Mouse (Mus musculus) forebrain, embryonic 11.5 days (tissue): ENCODE measurements at regions not wholly inside any gene's neighbourhood (a gene's known extent, or its start where the extent isn't known, plus 50 kb on each side); places are given as distances from the start of the nearest gene placed in this dataset.

Experiments used
- ATAC-seq: fragments of 200-750 bp; cut with Nextera tagmentation; replicated peaks from 2 replicates; pipeline ENCODE4 v1.8.0; 2017; ENCODE audit warnings: moderate TSS enrichment; ENCODE audit not compliant: low FRiP score
- DNase-seq: peaks from one replicate; pipeline ENCODE4 v3.0.0-alpha.2; 2017; ENCODE audit warnings: low spot score
- H3K27ac ChIP-seq: fragments of 300-500 bp; sonication (generic); 2 replicates; pipeline ENCODE4 v1.5.1; 2014; ENCODE audit warnings: low read depth, low read length
- H3K27me3 ChIP-seq: fragments of 300-500 bp; sonication (generic); 2 replicates; pipeline ENCODE4 v1.6.1; 2014; ENCODE audit warnings: mild to moderate bottlenecking, low read length, mixed read lengths; ENCODE audit not compliant: control insufficient read depth, insufficient read depth
- H3K36me3 ChIP-seq: fragments of 300-500 bp; sonication (generic); 2 replicates; pipeline ENCODE4 v1.6.1; 2014; ENCODE audit warnings: mild to moderate bottlenecking, low read length, moderate library complexity, mixed read lengths; ENCODE audit not compliant: control insufficient read depth, insufficient read depth
- H3K4me1 ChIP-seq: fragments of 300-500 bp; sonication (generic); replicated peaks from 2 replicates; pipeline ENCODE4 v1.6.1; 2014; ENCODE audit warnings: low read length, mixed read lengths; ENCODE audit not compliant: control insufficient read depth, insufficient read depth
- H3K4me2 ChIP-seq: fragments of 300-500 bp; sonication (generic); 2 replicates; pipeline ENCODE4 v1.6.1; 2014; ENCODE audit warnings: low read depth, mild to moderate bottlenecking, low read length, moderate library complexity, mixed read lengths; ENCODE audit not compliant: severe bottlenecking
- H3K4me3 ChIP-seq: fragments of 300-500 bp; sonication (generic); 2 replicates; pipeline ENCODE4 v1.5.1; 2014; ENCODE audit warnings: low read depth, low read length
- H3K9ac ChIP-seq: fragments of 300-500 bp; sonication (generic); 2 replicates; pipeline ENCODE4 v1.6.1; 2014; ENCODE audit warnings: low read length
- H3K9me3 ChIP-seq: fragments of 300-500 bp; sonication (generic); 2 replicates; pipeline ENCODE4 v1.6.1; 2016; ENCODE audit warnings: low read length, mixed read lengths; ENCODE audit not compliant: control insufficient read depth
- WGBS: fragments of 180-500 bp; shearing (Covaris S2); extraction: QIAGEN DNeasy Blood & Tissue Kit; methylation state at CpG from one replicate; pipeline ENCODE4 v1.1.7; 2014; 5-methylcytosine and 5-hydroxymethylcytosine counted together

DNA sequence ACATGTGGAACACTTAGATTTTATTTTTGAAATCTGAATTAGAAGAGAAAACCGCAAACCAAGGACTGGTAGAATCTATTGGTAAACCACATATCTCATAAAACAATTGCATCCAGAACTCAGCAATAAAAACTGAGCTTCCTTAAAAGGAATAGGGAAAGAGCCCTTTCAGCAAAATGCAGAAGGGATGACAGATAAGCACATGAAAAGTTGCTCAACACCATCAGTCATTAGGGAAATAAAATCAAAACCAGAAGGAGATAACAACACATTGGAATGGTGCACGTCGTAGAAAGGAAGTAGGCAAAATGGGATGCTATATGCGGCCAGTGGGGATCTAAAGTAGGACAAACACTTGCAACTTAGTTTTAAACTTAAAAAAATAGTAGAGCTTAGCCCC is 110.0 kb upstream of the Cblb start:
- Histone ChIP-seq H3K9ac (no peak overlapping the region), H3K4me2 (no peak overlapping the region), H3K27ac (no peak overlapping the region), H3K36me3 (no peaks in the 10 kb centered on the region), H3K9me3 (no peaks in the 10 kb centered on the region), H3K4me3 (no peak overlapping the region), H3K27me3 (no peaks in the 10 kb centered on the region), H3K4me1 (no peaks in the 10 kb centered on the region)
- DNase-seq, result no peak
- no peak for ATAC-seq
- 91% methylated on average over 4 of the region's 4 CpGs for WGBS

DNA sequence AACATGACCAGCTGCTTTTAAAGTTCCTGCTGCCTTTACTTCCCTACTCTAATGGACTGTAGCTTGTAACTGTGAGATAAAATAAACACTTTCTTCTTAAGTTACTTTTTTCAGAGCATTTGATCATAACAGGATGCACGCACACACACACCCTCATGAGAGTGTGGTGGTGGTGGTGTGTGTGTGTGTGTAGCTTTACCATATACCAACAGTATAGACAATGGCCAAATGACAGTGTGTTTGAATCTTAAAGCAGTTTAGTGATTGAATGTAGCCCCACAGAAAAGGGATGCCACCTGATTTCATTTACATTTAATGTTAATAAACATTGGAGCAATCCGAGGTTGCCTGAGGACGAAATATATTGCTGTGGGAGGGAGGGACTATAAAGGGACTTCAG is 108.4 kb upstream of the Cblb start:
- DNase-seq (no peak), ATAC-seq (no peak)
- no peaks in the 10 kb centered on the region for H3K4me1 ChIP-seq
- no peaks in the 10 kb centered on the region for H3K27me3 ChIP-seq
- no peaks in the 10 kb centered on the region for H3K9me3 ChIP-seq
- no peak overlapping the region for H3K9ac ChIP-seq
- no peak overlapping the region for H3K4me3 ChIP-seq
- no peak overlapping the region for H3K4me2 ChIP-seq
- H3K27ac ChIP-seq, result no peak overlapping the region
- no peaks in the 10 kb centered on the region for H3K36me3 ChIP-seq
- 93% methylated on average over 3 of the region's 3 CpGs for WGBS

DNA sequence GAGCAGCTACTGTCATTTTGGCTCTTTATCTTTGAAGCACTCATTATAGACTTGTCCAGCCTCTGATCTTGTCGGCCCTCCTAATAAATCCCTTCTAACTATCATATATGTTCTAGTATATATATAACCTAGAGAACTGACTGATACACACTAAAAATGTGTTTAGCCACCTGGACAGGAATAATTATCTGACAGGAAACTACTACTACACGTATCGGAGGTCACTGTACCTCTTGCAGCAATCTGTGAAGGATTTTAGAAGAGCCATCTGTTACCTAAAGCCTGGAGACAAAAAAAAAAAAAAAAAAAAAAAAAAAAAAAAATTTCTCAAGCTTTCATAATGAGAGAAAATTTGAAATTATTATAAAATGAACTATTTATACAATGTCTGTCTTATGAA is 105.4 kb upstream of the Cblb start:
- no peak overlapping the region for H3K9ac ChIP-seq
- H3K27ac ChIP-seq, result no peak overlapping the region
- DNase-seq, result no peak
- no peak overlapping the region for H3K4me3 ChIP-seq
- H3K36me3 ChIP-seq, result no peaks in the 10 kb centered on the region
- no peak overlapping the region for H3K4me2 ChIP-seq
- H3K4me1 ChIP-seq, result no peaks in the 10 kb centered on the region
- WGBS, result 94% methylated on average over 3 of the region's 3 CpGs
- no peaks in the 10 kb centered on the region for H3K9me3 ChIP-seq
- H3K27me3 ChIP-seq, result no peaks in the 10 kb centered on the region
- ATAC-seq, result no peak

DNA sequence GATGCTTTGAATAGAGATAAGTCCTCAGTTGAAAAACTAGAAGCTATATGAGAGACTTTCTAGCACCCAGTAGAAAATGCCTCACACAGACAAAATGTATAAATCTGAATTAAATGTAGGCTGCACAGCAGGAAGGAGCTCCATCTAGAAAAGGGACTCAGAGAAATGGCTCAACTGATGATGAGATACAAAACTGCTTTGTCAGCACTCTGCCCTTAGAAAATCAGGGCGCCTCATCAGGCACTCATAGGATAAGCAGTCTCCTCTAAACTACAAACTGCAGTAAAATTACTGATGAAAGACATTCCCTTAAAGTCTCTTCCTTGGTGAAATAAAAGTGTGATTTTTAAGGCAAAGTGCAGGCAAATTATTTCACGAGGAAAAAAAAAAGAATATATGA is 97.9 kb upstream of the Cblb start:
- no peak overlapping the region for H3K4me2 ChIP-seq
- no peak overlapping the region for H3K27ac ChIP-seq
- no peaks in the 10 kb centered on the region for H3K4me1 ChIP-seq
- no peak overlapping the region for H3K4me3 ChIP-seq
- H3K36me3 ChIP-seq, result no peaks in the 10 kb centered on the region
- no peak for DNase-seq
- no peaks in the 10 kb centered on the region for H3K9me3 ChIP-seq
- no peak for ATAC-seq
- 79% methylated on average over 2 of the region's 2 CpGs for WGBS
- no peak overlapping the region for H3K9ac ChIP-seq
- H3K27me3 ChIP-seq, result no peaks in the 10 kb centered on the region

DNA sequence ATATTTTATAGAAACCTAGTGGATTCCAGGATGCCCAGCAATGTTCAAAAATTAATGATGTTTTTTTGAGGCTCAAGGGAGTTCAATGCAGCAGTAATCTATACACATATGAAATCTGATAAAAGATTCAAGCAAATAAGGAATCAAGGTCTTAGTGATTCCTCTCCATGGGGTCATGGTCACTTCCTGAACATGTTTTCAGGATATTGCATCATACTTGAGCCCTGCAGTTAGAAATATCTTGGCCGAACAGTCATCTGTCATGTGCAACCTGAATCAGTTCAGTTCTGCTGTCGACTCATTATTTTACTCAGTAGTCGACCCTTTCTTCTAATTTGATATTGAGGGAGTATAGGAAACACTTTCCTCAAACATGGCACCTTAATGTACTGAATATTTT is 97.1 kb upstream of the Cblb start:
- no peaks in the 10 kb centered on the region for H3K27me3 ChIP-seq
- DNase-seq (no peak), ATAC-seq (no peak)
- H3K4me2 ChIP-seq, result no peak overlapping the region
- H3K4me1 ChIP-seq, result no peaks in the 10 kb centered on the region
- no peak overlapping the region for H3K27ac ChIP-seq
- no peaks in the 10 kb centered on the region for H3K36me3 ChIP-seq
- WGBS, result 86% methylated on average over 3 of the region's 3 CpGs
- H3K9me3 ChIP-seq, result no peaks in the 10 kb centered on the region
- H3K9ac ChIP-seq, result no peak overlapping the region
- no peak overlapping the region for H3K4me3 ChIP-seq

DNA sequence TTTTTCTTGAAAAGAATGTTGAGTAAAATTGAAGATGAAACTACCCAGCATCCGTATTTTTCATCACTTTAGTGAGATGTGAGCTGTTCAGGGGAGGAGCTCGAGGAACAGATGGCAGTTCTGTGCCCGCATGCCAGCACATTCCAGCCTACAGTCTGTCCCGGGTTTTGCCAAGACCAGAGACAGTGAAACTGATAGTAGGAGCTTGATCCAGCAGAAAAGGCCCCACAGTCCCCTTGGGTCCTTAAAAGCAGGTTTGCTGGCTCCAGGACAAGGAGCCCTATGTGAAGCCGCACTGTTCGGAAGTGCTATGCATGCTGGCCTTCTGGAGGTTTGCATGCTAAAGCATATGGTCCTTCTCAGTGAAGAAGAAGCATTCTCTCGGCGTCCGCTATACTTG is 93.7 kb upstream of the Cblb start:
- Histone ChIP-seq H3K4me3 (no peak overlapping the region), H3K9me3 (no peaks in the 10 kb centered on the region), H3K4me1 (no peaks in the 10 kb centered on the region), H3K27ac (no peak overlapping the region), H3K27me3 (no peaks in the 10 kb centered on the region), H3K9ac (no peak overlapping the region), H3K36me3 (no peaks in the 10 kb centered on the region), H3K4me2 (no peak overlapping the region)
- ATAC-seq (no peak), DNase-seq (no peak)
- 92% methylated on average over 9 of the region's 9 CpGs for WGBS

DNA sequence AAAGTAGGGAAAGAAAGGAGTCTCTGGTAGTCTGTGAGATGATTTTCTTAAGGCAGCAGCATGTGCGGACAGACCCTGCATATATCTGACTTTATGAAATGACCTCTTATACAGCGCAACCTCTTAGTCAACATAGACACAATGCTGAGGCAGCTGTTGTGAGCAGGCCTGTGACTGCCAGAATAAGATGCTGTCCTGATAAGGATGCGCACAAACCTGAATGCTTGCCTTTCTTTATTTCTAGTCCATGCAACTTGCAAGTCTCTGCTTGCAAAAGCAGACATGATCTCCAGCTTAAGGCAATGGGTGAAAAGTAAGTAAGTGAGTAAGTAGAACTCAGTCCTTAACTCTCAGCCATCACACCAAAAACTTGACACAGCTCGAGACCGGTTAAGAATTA is 92.0 kb upstream of the Cblb start:
- Histone ChIP-seq H3K27ac (no peak overlapping the region), H3K4me3 (no peak overlapping the region), H3K27me3 (no peaks in the 10 kb centered on the region), H3K9ac (no peak overlapping the region), H3K9me3 (no peaks in the 10 kb centered on the region), H3K4me1 (no peaks in the 10 kb centered on the region), H3K36me3 (no peaks in the 10 kb centered on the region), H3K4me2 (no peak overlapping the region)
- DNase-seq (no peak), ATAC-seq (no peak)
- 90% methylated on average over 5 of the region's 5 CpGs for WGBS

DNA sequence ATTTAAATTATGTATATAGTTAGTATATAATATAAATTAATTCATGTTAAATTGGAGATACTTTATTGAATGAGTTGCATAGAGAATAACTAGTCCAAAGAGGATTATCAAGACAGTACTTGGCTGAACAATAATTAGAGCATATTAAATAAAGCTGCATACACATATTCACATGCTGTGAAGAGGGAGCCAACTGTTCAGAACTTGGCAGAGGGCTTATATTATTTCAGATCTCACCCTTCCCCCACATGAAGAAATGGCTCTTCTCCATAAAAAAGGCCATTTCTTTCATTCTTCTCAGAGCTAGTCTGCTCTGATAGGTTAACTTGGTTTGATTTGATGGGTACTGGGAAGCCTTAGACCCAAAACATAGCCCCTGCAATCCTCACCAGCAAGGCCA is 90.5 kb upstream of the Cblb start:
- Histone ChIP-seq H3K4me3 (no peak overlapping the region), H3K9me3 (no peaks in the 10 kb centered on the region), H3K36me3 (no peaks in the 10 kb centered on the region), H3K27me3 (no peaks in the 10 kb centered on the region), H3K9ac (no peak overlapping the region), H3K4me1 (no peaks in the 10 kb centered on the region), H3K4me2 (no peak overlapping the region), H3K27ac (no peak overlapping the region)
- ATAC-seq, result no peak
- no peak for DNase-seq

DNA sequence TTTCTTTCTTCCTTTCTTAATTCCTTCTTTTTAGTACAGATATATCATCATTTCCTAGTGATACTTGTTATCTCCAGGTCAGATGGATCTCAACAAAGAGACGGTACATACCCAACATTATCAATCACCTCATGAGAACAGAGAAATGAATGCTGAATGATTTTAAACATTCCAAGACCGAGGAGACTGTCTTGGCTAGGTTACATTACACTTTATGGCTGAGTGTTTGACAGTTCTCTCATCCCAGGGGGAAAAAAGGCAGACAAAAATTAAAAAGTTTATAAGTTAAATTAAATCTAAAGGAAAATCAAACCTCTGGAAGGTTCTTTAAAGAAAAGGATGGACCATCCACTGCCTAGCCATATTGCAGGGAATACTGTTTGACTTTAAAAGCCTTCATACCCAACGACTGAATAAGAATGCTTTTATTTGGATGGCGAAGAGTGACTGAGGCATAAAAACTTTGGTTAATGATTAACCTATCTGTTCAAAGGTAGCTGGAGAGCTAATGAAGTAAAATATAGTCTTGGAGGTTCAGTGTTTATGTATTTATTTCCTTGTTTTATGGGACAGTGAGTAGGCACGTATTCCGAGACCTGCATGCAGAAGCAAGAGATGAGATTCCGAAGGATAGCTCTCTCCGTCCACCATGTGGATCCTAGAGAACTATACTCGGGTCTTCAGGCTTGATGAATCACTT is 88.4 kb upstream of the Cblb start:
- ATAC-seq (no peak), DNase-seq (no peak)
- Histone ChIP-seq H3K9ac (no peak overlapping the region), H3K27ac (no peak overlapping the region), H3K4me2 (no peak overlapping the region), H3K27me3 (no peaks in the 10 kb centered on the region), H3K4me1 (no peaks in the 10 kb centered on the region), H3K9me3 (no peaks in the 10 kb centered on the region), H3K36me3 (no peaks in the 10 kb centered on the region), H3K4me3 (no peak overlapping the region)
- 86% methylated on average over 9 of the region's 9 CpGs for WGBS
